Mouse (Mus musculus) embryonic facial prominence, embryonic 12.5 days (tissue): ENCODE results near the gene Rpl12. TPM values are rescaled to one million over a fixed set of nuclear protein-coding genes. Genes with fewer than 3 reads are reported as not detected.
"Not testable (repeated sequence)": the region's sequence is repeated elsewhere in the genome, so short reads cannot be mapped to it uniquely, and the experiment has no call there.

Experiments
- ATAC-seq: fragments of 200-750 bp; cut with Nextera tagmentation; 2 replicates; pipeline ENCODE4 v1.8.0; 2017; ENCODE audit not compliant: insufficient number of reproducible peaks, insufficient read depth, low FRiP score, low TSS enrichment
- H3K27ac ChIP-seq: fragments of 300-500 bp; sonication (generic); 2 replicates; pipeline ENCODE4 v1.5.1; 2016; ENCODE audit warnings: mild to moderate bottlenecking
- H3K27me3 ChIP-seq: fragments of 300-500 bp; sonication (generic); 2 replicates; pipeline ENCODE4 v1.6.1; 2016; ENCODE audit warnings: mild to moderate bottlenecking, moderate library complexity
- H3K36me3 ChIP-seq: fragments of 300-500 bp; sonication (generic); 2 replicates; pipeline ENCODE4 v1.6.1; 2016; ENCODE audit warnings: mild to moderate bottlenecking
- H3K4me1 ChIP-seq: fragments of 300-500 bp; sonication (generic); 2 replicates; pipeline ENCODE4 v1.6.1; 2016
- H3K4me2 ChIP-seq: fragments of 300-500 bp; sonication (generic); replicated peaks from 2 replicates; pipeline ENCODE4 v1.6.1; 2016; ENCODE audit warnings: mild to moderate bottlenecking, moderate library complexity
- H3K4me3 ChIP-seq: fragments of 300-500 bp; sonication (generic); 2 replicates; pipeline ENCODE4 v1.5.1; 2016; ENCODE audit warnings: mild to moderate bottlenecking
- H3K9ac ChIP-seq: fragments of 300-500 bp; sonication (generic); 2 replicates; pipeline ENCODE4 v1.6.1; 2016; ENCODE audit warnings: mild to moderate bottlenecking, moderate library complexity
- H3K9me3 ChIP-seq: fragments of 300-500 bp; sonication (generic); 2 replicates; pipeline ENCODE4 v1.6.1; 2016; ENCODE audit warnings: mild to moderate bottlenecking, moderate library complexity
- WGBS: fragments of 180-500 bp; shearing (Covaris S2); methylation state at CpG from one replicate; pipeline ENCODE4 v1.1.7; 2016; 5-methylcytosine and 5-hydroxymethylcytosine counted together
- polyA plus RNA-seq: library from polyadenylated mRNA; unstranded; fragments of >200 nt; fragmentation: Nextera tagmentation; extraction: Ambion mirVana; gene quantifications from 2 replicates; pipeline ENCODE4 v1.2.1, GENCODE M21; 2016

Gene Rpl12
- polyA plus RNA-seq, 1 experiment from 2014 or later, result 160 TPM

DNA sequence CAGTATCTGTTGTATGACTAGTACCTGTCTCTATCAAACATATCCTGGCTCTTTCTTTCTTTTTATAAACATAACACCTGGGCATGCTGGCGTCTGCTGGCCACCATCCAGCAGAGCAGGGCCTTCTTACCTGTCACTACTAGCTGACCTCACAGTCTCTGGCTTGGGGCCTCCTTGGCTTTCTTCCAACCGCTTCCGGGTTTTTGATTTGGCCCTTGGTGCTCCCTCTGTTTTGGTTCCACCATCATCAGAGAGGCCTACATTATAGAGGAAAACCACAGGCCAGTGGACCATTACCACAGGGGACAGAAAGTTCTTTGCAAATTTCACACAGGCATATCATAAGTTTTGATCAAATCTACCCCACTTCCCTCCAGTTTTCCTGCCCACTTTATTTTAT lies 28.0 kb downstream of the Rpl12 start:
- ATAC-seq, result no peak
- no peaks in the 10 kb centered on the region for H3K4me1 ChIP-seq
- 76% methylated on average over 3 of the region's 3 CpGs for WGBS
- no peaks in the 10 kb centered on the region for H3K27me3 ChIP-seq
- no peak overlapping the region for H3K9ac ChIP-seq
- H3K36me3 ChIP-seq, result no peaks in the 10 kb centered on the region
- H3K27ac ChIP-seq, result no peak overlapping the region
- H3K4me3 ChIP-seq, result no peak overlapping the region
- no peaks in the 10 kb centered on the region for H3K9me3 ChIP-seq
- no peak overlapping the region for H3K4me2 ChIP-seq

DNA sequence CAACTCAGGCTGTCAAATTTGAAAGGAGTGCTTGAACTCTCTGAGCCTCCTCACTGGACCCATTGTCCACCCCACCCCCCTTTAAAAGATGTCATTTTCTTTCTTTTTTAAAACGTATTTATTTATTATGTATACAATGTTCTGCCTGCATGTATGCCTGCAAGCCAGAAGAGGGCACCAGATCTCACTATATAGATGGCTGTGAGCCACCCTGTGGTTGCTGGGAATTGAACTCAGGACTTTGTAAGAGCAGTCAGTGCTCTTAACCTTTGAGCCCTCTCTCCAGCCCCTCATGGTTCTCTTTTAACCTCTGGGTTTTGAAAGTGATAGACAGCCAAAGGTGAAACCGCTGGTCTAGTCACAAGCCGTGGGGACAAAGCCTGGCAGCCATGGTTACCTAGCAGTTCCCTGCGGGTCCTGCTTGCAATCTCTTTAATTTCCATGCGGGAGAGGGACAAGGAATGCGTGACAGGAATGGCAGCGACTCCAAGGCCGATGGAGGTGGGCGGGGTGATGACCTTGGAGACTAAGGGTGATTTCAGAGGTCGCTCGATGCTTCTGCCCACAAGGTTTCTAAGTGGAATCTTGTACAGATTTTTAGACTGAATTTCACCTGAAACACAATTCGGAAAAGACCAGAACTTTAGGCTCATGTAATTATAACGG lies 28.9 kb downstream of the Rpl12 start:
- no peak overlapping the region for H3K4me2 ChIP-seq
- no peaks in the 10 kb centered on the region for H3K36me3 ChIP-seq
- ATAC-seq, result no peak
- no peak overlapping the region for H3K27ac ChIP-seq
- no peaks in the 10 kb centered on the region for H3K27me3 ChIP-seq
- WGBS, result 61% methylated on average over 13 of the region's 13 CpGs
- H3K4me1 ChIP-seq, result no peaks in the 10 kb centered on the region
- no peak overlapping the region for H3K9ac ChIP-seq
- no peak overlapping the region for H3K4me3 ChIP-seq
- no peaks in the 10 kb centered on the region for H3K9me3 ChIP-seq

DNA sequence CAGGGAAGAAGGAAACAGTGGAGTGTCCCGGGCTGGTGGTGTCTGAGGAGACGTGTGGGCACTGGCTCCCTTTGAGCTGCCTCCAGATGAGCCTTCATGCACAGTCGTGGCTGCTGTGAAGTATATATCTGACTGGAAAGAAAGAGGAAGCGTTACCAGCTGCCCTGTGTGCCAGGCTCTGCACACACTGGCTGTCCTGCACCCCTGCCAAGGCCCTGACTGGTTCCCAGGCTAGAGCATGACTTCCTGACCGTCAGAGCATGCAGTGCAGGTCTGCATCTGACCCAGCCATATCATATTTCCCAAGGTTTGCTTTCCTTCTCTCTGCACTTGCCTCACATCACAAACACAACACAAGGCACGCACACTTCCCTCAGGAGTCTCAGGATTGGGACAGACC lies 30.8 kb downstream of the Rpl12 start:
- Histone ChIP-seq H3K36me3 (no peaks in the 10 kb centered on the region), H3K9me3 (no peaks in the 10 kb centered on the region), H3K27me3 (no peaks in the 10 kb centered on the region), H3K4me1 (no peaks in the 10 kb centered on the region), H3K4me2 (no peak overlapping the region), H3K27ac (no peak overlapping the region), H3K4me3 (no peak overlapping the region), H3K9ac (no peak overlapping the region)
- ATAC-seq, result no peak
- WGBS, result 55% methylated on average over 6 of the region's 6 CpGs

DNA sequence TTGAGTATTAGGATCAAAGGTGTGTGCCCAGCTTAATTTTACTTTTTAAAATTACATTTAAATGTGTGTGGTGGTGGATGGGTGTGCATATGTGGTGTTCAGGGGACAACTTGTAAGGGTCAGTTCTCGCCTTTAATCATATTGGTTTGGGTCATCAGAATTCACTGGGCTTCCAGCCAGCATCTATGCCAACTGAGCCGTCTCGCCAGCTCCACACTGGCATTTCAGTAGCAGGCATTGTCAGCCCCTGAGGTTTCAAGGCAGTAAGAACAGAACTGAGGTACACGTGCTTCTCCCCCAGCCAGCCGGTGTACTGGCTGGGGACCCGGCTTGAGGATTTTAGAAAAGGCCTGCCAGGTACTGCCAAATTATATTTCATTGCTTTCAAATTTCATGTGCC lies 35.7 kb downstream of the Rpl12 start:
- H3K9me3 ChIP-seq, result no peaks in the 10 kb centered on the region
- no peaks in the 10 kb centered on the region for H3K4me1 ChIP-seq
- no peak for ATAC-seq
- H3K4me2 ChIP-seq, result no peak overlapping the region
- H3K36me3 ChIP-seq, result no peaks in the 10 kb centered on the region
- H3K9ac ChIP-seq, result no peak overlapping the region
- no peak overlapping the region for H3K4me3 ChIP-seq
- no peaks in the 10 kb centered on the region for H3K27me3 ChIP-seq
- 79% methylated on average over 6 of the region's 6 CpGs for WGBS
- H3K27ac ChIP-seq, result no peak overlapping the region

DNA sequence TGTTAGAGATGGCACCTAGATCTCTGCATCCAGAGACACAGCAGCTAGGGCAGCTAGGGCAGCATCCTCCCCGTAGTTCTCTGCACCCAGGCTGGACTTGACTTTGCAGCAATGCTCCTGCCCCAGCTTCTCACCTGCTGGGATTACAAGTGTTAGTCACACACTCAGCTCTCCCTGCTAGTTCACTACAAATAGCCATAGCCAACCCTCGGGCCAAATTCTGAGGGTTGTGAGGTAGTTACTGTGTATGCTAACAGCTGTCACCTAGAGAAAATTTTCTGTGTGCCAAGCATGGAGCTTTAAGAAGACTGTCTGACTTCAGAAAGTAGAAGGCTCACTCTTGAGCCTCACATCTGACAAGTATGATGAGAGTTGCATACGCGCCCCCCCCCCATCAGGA lies 36.4 kb downstream of the Rpl12 start:
- Histone ChIP-seq H3K27ac (no peak overlapping the region), H3K9me3 (no peaks in the 10 kb centered on the region), H3K4me1 (no peaks in the 10 kb centered on the region), H3K4me3 (no peak overlapping the region), H3K27me3 (no peaks in the 10 kb centered on the region), H3K9ac (no peak overlapping the region), H3K4me2 (no peak overlapping the region), H3K36me3 (no peaks in the 10 kb centered on the region)
- 78% methylated on average over 4 of the region's 4 CpGs for WGBS
- no peak for ATAC-seq

- ATAC-seq, result no peak
- Histone ChIP-seq H3K27ac (no peak overlapping the region), H3K4me3 (no peak overlapping the region), H3K9me3 (no peaks in the 10 kb centered on the region), H3K4me2 (no peak overlapping the region), H3K4me1 (no peaks in the 10 kb centered on the region), H3K9ac (no peak overlapping the region), H3K27me3 (no peaks in the 10 kb centered on the region), H3K36me3 (no peaks in the 10 kb centered on the region)
- 86% methylated on average over 2 of the region's 2 CpGs for WGBS
Observed at GRCm38 (mm10) chr2:32999752-33000151, 38.4 kb downstream of the Rpl12 start.

DNA sequence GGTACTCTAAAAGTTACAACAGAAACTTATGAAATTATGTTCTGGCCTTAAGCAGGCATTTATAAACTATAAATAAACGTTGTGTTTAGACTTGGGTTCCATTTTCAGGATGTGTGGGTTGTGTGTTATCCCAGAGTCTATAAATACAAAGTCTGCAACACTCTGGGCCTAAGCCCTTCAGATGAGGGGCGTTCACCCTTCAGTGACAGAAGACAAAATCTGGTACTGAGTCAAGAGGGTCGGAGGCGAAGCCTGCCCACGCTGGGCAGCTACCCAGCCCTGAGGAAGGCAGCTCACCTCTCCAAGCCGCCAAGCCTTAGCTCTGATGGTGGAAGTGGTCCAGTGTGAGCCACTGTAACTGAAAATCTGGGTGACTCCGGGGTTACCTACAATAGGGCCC lies 40.8 kb downstream of the Rpl12 start:
- Histone ChIP-seq H3K27me3 (no peaks in the 10 kb centered on the region), H3K9me3 (no peaks in the 10 kb centered on the region), H3K9ac (no peak overlapping the region), H3K4me1 (no peaks in the 10 kb centered on the region), H3K4me2 (no peak overlapping the region), H3K36me3 (no peaks in the 10 kb centered on the region), H3K4me3 (no peak overlapping the region), H3K27ac (no peak overlapping the region)
- ATAC-seq, result no peak
- WGBS, result 82% methylated on average over 7 of the region's 7 CpGs

GRCm38 (mm10) chr2:33005041-33005440 lies 43.7 kb downstream of the Rpl12 start:
- no peak overlapping the region for H3K4me2 ChIP-seq
- H3K9me3 ChIP-seq, result no peaks in the 10 kb centered on the region
- H3K9ac ChIP-seq, result no peak overlapping the region
- H3K27ac ChIP-seq, result no peak overlapping the region
- ATAC-seq, result no peak
- H3K4me1 ChIP-seq, result no peaks in the 10 kb centered on the region
- H3K27me3 ChIP-seq, result no peaks in the 10 kb centered on the region
- WGBS, result 74% methylated on average over 5 of the region's 5 CpGs
- H3K4me3 ChIP-seq, result no peak overlapping the region
- no peaks in the 10 kb centered on the region for H3K36me3 ChIP-seq

DNA sequence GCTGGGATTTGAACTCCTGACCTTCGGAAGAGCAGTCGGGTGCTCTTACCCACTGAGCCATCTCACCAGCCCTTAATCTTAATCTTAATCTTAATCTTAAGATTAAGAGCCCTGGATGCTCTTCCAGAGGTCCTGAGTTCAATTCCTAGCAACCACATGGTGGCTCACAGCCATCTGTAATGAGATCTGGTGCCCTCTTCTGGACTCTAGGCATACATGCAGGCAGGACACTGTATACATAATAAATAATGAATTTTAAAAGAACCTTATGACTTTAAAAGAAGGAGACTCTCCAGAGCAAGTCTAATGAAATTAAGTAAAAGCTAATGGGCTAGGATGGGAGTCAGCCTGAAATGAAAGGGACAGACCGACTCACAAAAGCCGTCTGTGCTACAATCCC lies 47.7 kb downstream of the Rpl12 start:
- 83% methylated on average over 4 of the region's 4 CpGs for WGBS
- H3K9me3 ChIP-seq, H3K27me3 ChIP-seq, H3K4me2 ChIP-seq, H3K36me3 ChIP-seq, H3K4me1 ChIP-seq, H3K9ac ChIP-seq, H3K27ac ChIP-seq, ATAC-seq, H3K4me3 ChIP-seq: not testable (repeated sequence)

- 80% methylated on average over 5 of the region's 5 CpGs for WGBS
Observed at GRCm38 (mm10) chr2:33014877-33015276, 53.5 kb downstream of the Rpl12 start.

More at GRCm38 (mm10) chr2:33014877-33015276, 53.5 kb downstream of the Rpl12 start:
- Histone ChIP-seq H3K36me3 (no peaks in the 10 kb centered on the region), H3K27me3 (no peaks in the 10 kb centered on the region), H3K4me2 (no peak overlapping the region), H3K4me3 (no peak overlapping the region), H3K9me3 (no peaks in the 10 kb centered on the region), H3K4me1 (no peaks in the 10 kb centered on the region), H3K9ac (no peak overlapping the region), H3K27ac (no peak overlapping the region)
- ATAC-seq, result no peak

Other genes starting within 250 kb of the Rpl12 start
- gene Cdk9, start 248.5 kb upstream of the Rpl12 start, polyA plus RNA-seq, result 121 and 126 TPM in 2 replicates
- gene Sh2d3c, start 240.5 kb upstream of the Rpl12 start, polyA plus RNA-seq, result 27.6 and 29.1 TPM in 2 replicates
- 0.34 and 0.43 TPM in 2 replicates for gene 6330409D20Rik, start 220.5 kb upstream of the Rpl12 start, polyA plus RNA-seq
- gene Tor2a, start 204.3 kb upstream of the Rpl12 start, polyA plus RNA-seq, result 61.5 and 67.0 TPM in 2 replicates
- gene Ttc16, start 185.9 kb upstream of the Rpl12 start, polyA plus RNA-seq, result 0.23 and 0.34 TPM in 2 replicates
- gene Ptrh1, start 185.8 kb upstream of the Rpl12 start, polyA plus RNA-seq, result 3.3 and 6.4 TPM in 2 replicates
- 0.74 and 1.6 TPM in 2 replicates for gene Cfap157, start 177.1 kb upstream of the Rpl12 start, polyA plus RNA-seq
- gene Stxbp1, start 114.3 kb upstream of the Rpl12 start, polyA plus RNA-seq, result 28.3 and 32.4 TPM in 2 replicates
- 48.8 and 54.7 TPM in 2 replicates for gene Fam129b, start 85.4 kb upstream of the Rpl12 start, polyA plus RNA-seq
- 14.3 and 14.4 TPM in 2 replicates for gene Lrsam1, start 55 bp downstream of the Rpl12 start, polyA plus RNA-seq
- 24.3 and 25.5 TPM in 2 replicates for gene Slc2a8, start 20.5 kb downstream of the Rpl12 start, polyA plus RNA-seq
- 12.3 and 14.3 TPM in 2 replicates for gene Garnl3, start 170.1 kb downstream of the Rpl12 start, polyA plus RNA-seq